In genomic region chr15:12367306-12368080, GRCm38 (mm10) we compare ENCODE assay signal across 8 mouse cellular contexts. TPM values are rescaled to one million over a fixed set of nuclear protein-coding genes. Genes with fewer than 3 reads are reported as not detected.
DNase-seq lines count a peak whose midpoint lies in the region; ATAC-seq and TF ChIP-seq lines count a peak whose summit lies in the region.
"Had no signal": no experiment of that assay in that cellular context is flagged by ENCODE, and none has a peak within 500 bp of the region (broad histone marks: within the 10 kb centered on the region; RNA-seq: fewer than 3 reads in every experiment).

No protein-coding gene starts in this region.

- peak; percentile 98 for DNase-seq in MEL (ENCODE audit: low read depth, low spot score)
- DNase-seq in c-Kit-positive CD71-positive TER-119-negative erythroid progenitor cells, embryonic 14.5 days (ENCODE audit: low read depth), result peak; percentile 78
- DNase-seq in heart, postnatal 4 days, result peak; percentile 52
- DNase-seq in spleen, adult 12 weeks (ENCODE audit: low spot score), result no peak
- no peak for DNase-seq in midbrain, postnatal 0 days (ENCODE audit: low spot score)

- no peaks in the 10 kb centered on the region for H3K9me3 ChIP-seq in MEL (replicated peaks; ENCODE audit: insufficient read depth, low read length)
- no peaks in the 10 kb centered on the region for H3K9me3 ChIP-seq in lung, embryonic 16.5 days (ENCODE audit: control insufficient read depth, low read length)
- H3K9me3 ChIP-seq in midbrain, postnatal 0 days (ENCODE audit: low read length), result no peaks in the 10 kb centered on the region
- H3K9me3 ChIP-seq: neural tube, embryonic 13.5 days had no signal

- H3K4me1 ChIP-seq in MEL (ENCODE audit: control insufficient read depth in 1 of 2, insufficient read depth in 2 of 2, low read length in 2 of 2), result peaks cover 22 to 48% of the 10 kb centered on the region in 2 experiments
- H3K4me1 ChIP-seq in lung, embryonic 16.5 days (replicated peaks; ENCODE audit: control insufficient read depth, insufficient read depth, low read length), result peaks cover 6% of the 10 kb centered on the region
- peaks cover 5% of the 10 kb centered on the region; the same call in 1 of the 2 replicates for H3K4me1 ChIP-seq in midbrain, postnatal 0 days (ENCODE audit: insufficient read depth, low read length)

- peak overlapping the region; percentile 43 for H3K4me3 ChIP-seq in MEL (ENCODE audit: control insufficient read depth in 1 of 2, insufficient read depth in 1 of 2, low read depth in 2 of 2, low read length in 2 of 2)
- H3K4me3 ChIP-seq in lung, embryonic 16.5 days (ENCODE audit: low read length), result no peak overlapping the region
- H3K4me3 ChIP-seq in midbrain, postnatal 0 days (ENCODE audit: low read depth, low read length), result no peak overlapping the region
- H3K4me3 ChIP-seq: neural tube, embryonic 13.5 days had no signal

- TF ChIP-seq RAD21 in MEL (IDR thresholded peaks at IDR 0.05; ENCODE audit: low read depth, low read length), result no peak

- peak; percentile 99 for TF ChIP-seq EP300 in MEL (IDR thresholded peaks at IDR 0.05; ENCODE audit: low read depth in 1 of 2, low read length in 2 of 2)

- peak; percentile 51 for ATAC-seq in lung, embryonic 16.5 days (ENCODE audit: low read depth)
- ATAC-seq in activated CD4-positive, CD25-positive, alpha-beta regulatory T cell, adult 4 months, result no peak
- ATAC-seq in midbrain, postnatal 0 days (ENCODE audit: low FRiP score), result no peak

- no peaks in the 10 kb centered on the region; the same call in 1 of the 2 replicates for H3K79me2 ChIP-seq in MEL (ENCODE audit: control insufficient read depth, insufficient read depth, low read length, poor library complexity)

- peak overlapping the region; percentile 98 for H3K27ac ChIP-seq in MEL (ENCODE audit: control insufficient read depth, low read depth, low read length)
- H3K27ac ChIP-seq in lung, embryonic 16.5 days (ENCODE audit: low read length), result no peak overlapping the region
- no peak overlapping the region for H3K27ac ChIP-seq in midbrain, postnatal 0 days (ENCODE audit: low read depth, low read length)

- no peak overlapping the region for H3K4me2 ChIP-seq in lung, embryonic 16.5 days (ENCODE audit: low read depth, low read length)
- H3K4me2 ChIP-seq in midbrain, postnatal 0 days (ENCODE audit: low read depth, low read length, poor library complexity, severe bottlenecking), result no peak overlapping the region
- H3K4me2 ChIP-seq: neural tube, embryonic 13.5 days had no signal

- TF ChIP-seq POLR2A in MEL (IDR thresholded peaks at IDR 0.05; ENCODE audit: control insufficient read depth in 1 of 2, insufficient read depth in 1 of 2, low read depth in 1 of 2, low read length in 2 of 2, poor library complexity in 1 of 2), result peak; percentile 49 to 56; a peak in 2 of 4 replicates

- TF ChIP-seq CTCF in MEL (IDR thresholded peaks at IDR 0.05 in 2 of 3, conservative IDR thresholded peaks at IDR 0.05 in 1 of 3; ENCODE audit: control insufficient read depth in 1 of 3, insufficient read depth in 1 of 3, low read depth in 2 of 3, low read length in 3 of 3, poor library complexity in 1 of 3, severe bottlenecking in 1 of 3), result no peak
- no peak for TF ChIP-seq CTCF in midbrain, postnatal 0 days (IDR thresholded peaks at IDR 0.05)

- H3K36me3 ChIP-seq in MEL (ENCODE audit: control insufficient read depth in 1 of 2, insufficient read depth in 2 of 2, low read length in 2 of 2), result peaks cover 0 to 39% of the 10 kb centered on the region in 2 experiments; a peak in 2 of 4 replicates
- no peaks in the 10 kb centered on the region for H3K36me3 ChIP-seq in lung, embryonic 16.5 days (ENCODE audit: control insufficient read depth, insufficient read depth, low read length)
- peaks cover 5% of the 10 kb centered on the region for H3K36me3 ChIP-seq in midbrain, postnatal 0 days (ENCODE audit: insufficient read depth, low read length)
- H3K36me3 ChIP-seq: neural tube, embryonic 13.5 days had no signal

- H3K9ac ChIP-seq in MEL (ENCODE audit: control insufficient read depth, low read depth, low read length, poor library complexity, severe bottlenecking), result peak overlapping the region; percentile 71
- H3K9ac ChIP-seq in lung, embryonic 16.5 days (ENCODE audit: low read length), result no peak overlapping the region
- no peak overlapping the region for H3K9ac ChIP-seq in midbrain, postnatal 0 days (replicated peaks; ENCODE audit: low read length, poor library complexity, severe bottlenecking)
- H3K9ac ChIP-seq: neural tube, embryonic 13.5 days had no signal

- H3K27me3 ChIP-seq in MEL (ENCODE audit: control insufficient read depth in 1 of 2, insufficient read depth in 2 of 2, low read length in 2 of 2), result no peaks in the 10 kb centered on the region
- H3K27me3 ChIP-seq in lung, embryonic 16.5 days (ENCODE audit: control insufficient read depth, insufficient read depth, low read depth, low read length), result no peaks in the 10 kb centered on the region
- H3K27me3 ChIP-seq in midbrain, postnatal 0 days (ENCODE audit: insufficient read depth, low read length), result no peaks in the 10 kb centered on the region
- H3K27me3 ChIP-seq: neural tube, embryonic 13.5 days had no signal

- 37% methylated on average over 13 of the region's 13 CpGs for WGBS in lung, embryonic 16.5 days
- 60% methylated on average over 13 of the region's 13 CpGs for WGBS in midbrain, postnatal 0 days

TF ChIP-seq in MEL, 35 proteins besides CTCF, POLR2A, EP300 and RAD21 (continues in another document):
- TF ChIP-seq RCOR1 (IDR thresholded peaks at IDR 0.05; ENCODE audit: low read depth, low read length) (peak; percentile 96), USF2 (IDR thresholded peaks at IDR 0.05; ENCODE audit: borderline replicate concordance in 1 of 2, insufficient read depth in 1 of 2, low read depth in 1 of 2, low read length in 2 of 2) (no peak), USF1 (IDR thresholded peaks at IDR 0.05; ENCODE audit: low read depth, low read length) (peak; percentile 55), NRF1 (IDR thresholded peaks at IDR 0.05; ENCODE audit: insufficient read depth, low read depth, low read length, poor library complexity, severe bottlenecking) (0 out of 2 replicates have a peak, but pooled peaks have one; percentile 20), POLR2AphosphoS2 (IDR thresholded peaks at IDR 0.05; ENCODE audit: low read length) (no peak; the same call in 1 of the 2 replicates), MAX (IDR thresholded peaks at IDR 0.05; ENCODE audit: low read length) (peak; percentile 67), MAZ (IDR thresholded peaks at IDR 0.05; ENCODE audit: low read depth, low read length) (peak; percentile 97), CHD2 (IDR thresholded peaks at IDR 0.05; ENCODE audit: low read length) (peak; percentile 69; the same call in 1 of the 2 replicates), HCFC1 (IDR thresholded peaks at IDR 0.05; ENCODE audit: low read depth, low read length) (peak; percentile 62; the same call in 1 of the 2 replicates), ZMIZ1 (IDR thresholded peaks at IDR 0.05; ENCODE audit: low read depth, low read length) (no peak; the same call in 1 of the 2 replicates), UBTF (IDR thresholded peaks at IDR 0.05; ENCODE audit: borderline replicate concordance, insufficient read depth, low read depth, low read length) (no peak), NELFE (IDR thresholded peaks at IDR 0.05; ENCODE audit: low read depth, low read length) (peak; percentile 69), TAL1 (IDR thresholded peaks at IDR 0.05; ENCODE audit: low read length) (peak; percentile 94), SIN3A (IDR thresholded peaks at IDR 0.05; ENCODE audit: low read length) (peak; percentile 96), GATA1 (IDR thresholded peaks at IDR 0.05; ENCODE audit: low read depth, low read length) (peak; percentile 100), TBP (IDR thresholded peaks at IDR 0.05; ENCODE audit: low read depth, low read length) (peak; percentile 57; the same call in 1 of the 2 replicates), POLR2AphosphoS5 (IDR thresholded peaks at IDR 0.05; ENCODE audit: borderline replicate concordance, low read depth, low read length) (no peak), ZC3H11A (IDR thresholded peaks at IDR 0.05; ENCODE audit: low read depth, low read length) (peak; percentile 43), CHD1 (IDR thresholded peaks at IDR 0.05; ENCODE audit: low read depth, low read length) (no peak), GABPA (IDR thresholded peaks at IDR 0.05; ENCODE audit: low read depth, low read length) (no peak), ELF1 (IDR thresholded peaks at IDR 0.05; ENCODE audit: low read depth, low read length) (peak; percentile 79), BHLHE40 (IDR thresholded peaks at IDR 0.05; ENCODE audit: borderline replicate concordance, low read depth, low read length) (peak; percentile 93), MAFK (IDR thresholded peaks at IDR 0.05; ENCODE audit: borderline replicate concordance, low read depth, low read length) (peak; percentile 89), ETS1 (IDR thresholded peaks at IDR 0.05; ENCODE audit: low read depth, low read length) (peak; percentile 98), KAT2A (conservative IDR thresholded peaks at IDR 0.05; ENCODE audit: low read depth, low read length) (no peak; the same call in 1 of the 2 replicates), ZNF384 (IDR thresholded peaks at IDR 0.05; ENCODE audit: low read depth, low read length) (peak; percentile 86)

RNA-seq across cellular contexts. Expression of gene 1810049J17Rik, which starts 45.8 kb away (rescaled TPM):
- 17.9 and 23.9 TPM in 2 replicates for total RNA-seq in MEL (2012; rRNA removed)
- polyA plus RNA-seq in MEL (2012; ENCODE audit: insufficient read depth in 1 of 2, insufficient read length in 2 of 2, low read depth in 1 of 2, low replicate concordance in 2 of 2, missing spikeins in 1 of 2), result not detected
- under 1 TPM in 1 of 2 experiments, not detected in 1; 0.91 TPM for total RNA-seq in heart, postnatal 4 days (2021)
- polyA plus RNA-seq in lung, embryonic 16.5 days (2015; fragmentation: Nextera tagmentation; extraction: Ambion mirVana), result 0.67 TPM in 1 of 2 replicates, not detected in the other
- polyA plus RNA-seq in activated CD4-positive, CD25-positive, alpha-beta regulatory T cell, adult 4 months (2017; shearing (Covaris generic)), result not detected
- total RNA-seq in midbrain, postnatal 0 days (2014; rRNA removed), result not detected in 2 replicates
- polyA plus RNA-seq in midbrain, postnatal 0 days (2015; fragmentation: Nextera tagmentation; extraction: Ambion mirVana), result 0.96 and 1.9 TPM in 2 replicates

RNA-seq across cellular contexts. Expression of gene Golph3, which starts 46.2 kb away (rescaled TPM):
- 99.2 and 113 TPM in 2 replicates for total RNA-seq in MEL (2012; rRNA removed)
- polyA plus RNA-seq in MEL (2012; ENCODE audit: insufficient read depth in 1 of 2, insufficient read length in 2 of 2, low read depth in 1 of 2, low replicate concordance in 2 of 2, missing spikeins in 1 of 2), result 100 to 1,000 TPM in 1 of 2 experiments, 10 to 100 TPM in 1; 81.1 to 149 TPM
- total RNA-seq in heart, postnatal 4 days (2021), result 10 to 100 TPM; 88.7 to 89.1 TPM
- polyA plus RNA-seq in lung, embryonic 16.5 days (2015; fragmentation: Nextera tagmentation; extraction: Ambion mirVana), result 71.3 and 72.0 TPM in 2 replicates
- 10 to 100 TPM; 31.8 to 35.4 TPM for polyA plus RNA-seq in activated CD4-positive, CD25-positive, alpha-beta regulatory T cell, adult 4 months (2017; shearing (Covaris generic))
- 116 and 133 TPM in 2 replicates for total RNA-seq in midbrain, postnatal 0 days (2014; rRNA removed)
- polyA plus RNA-seq in midbrain, postnatal 0 days (2015; fragmentation: Nextera tagmentation; extraction: Ambion mirVana), result 49.1 and 55.8 TPM in 2 replicates

Comparison
In these comparisons a context has a peak if more than half of its experiments do, and no peak if none do; other contexts are left out.
1. DNase-seq: peak in MEL (single experiment), c-Kit-positive CD71-positive TER-119-negative erythroid progenitor cells, embryonic 14.5 days (single experiment) and heart, postnatal 4 days (single experiment); none in spleen, adult 12 weeks (single experiment) and midbrain, postnatal 0 days (single experiment).
2. H3K4me3 ChIP-seq: peak in MEL (2 of 2); none in lung, embryonic 16.5 days (single experiment) and midbrain, postnatal 0 days (single experiment).